Mouse (Mus musculus) sigmoid colon, adult 10 weeks (tissue): Measurements from ENCODE around the gene Olfr320. TPM values are rescaled to one million over a fixed set of nuclear protein-coding genes. Genes with fewer than 3 reads are reported as not detected.

Source experiments
- polyA plus RNA-seq: library from polyadenylated mRNA; stranded (reverse); fragments of 350-450 nt; fragmentation: Illumina TruSeq; extraction: RNeasy Lipid Tissue Mini Kit (QIAGEN cat#74804); gene quantifications from one replicate; pipeline ENCODE4 v1.2.3, GENCODE M21; 2014; ENCODE audit warnings: low read depth, low replicate concordance

Olfr320 gene
- polyA plus RNA-seq: not detected

GRCm38 (mm10) chr11:58680799-58681198, at the start of gene Olfr320:
Gene Olfr320, plus strand, starts transcription at chr11:58681099.

GRCm38 (mm10) chr11:58640272-58640867, 40.5 kb upstream of the Olfr320 start, which contains the start of gene Trim58:
Gene Trim58, plus strand, starts transcription at chr11:58640465.

GRCm38 (mm10) chr11:58658596-58658995, 22.3 kb upstream of the Olfr320 start, which contains the start of gene Olfr322:
Gene Olfr322, plus strand, starts transcription at chr11:58658782.

GRCm38 (mm10) chr11:58698862-58699261, 18.0 kb downstream of the Olfr320 start, which contains the start of gene Olfr319:
Gene Olfr319, plus strand, starts transcription at chr11:58699162.

GRCm38 (mm10) chr11:58723914-58724313, 43.0 kb downstream of the Olfr320 start, which contains the start of gene Olfr318:
Gene Olfr318, minus strand, starts transcription at chr11:58724014.

Other genes with a start within 250 kb of the Olfr320 start
- not detected for gene Gm12253, start 248.5 kb upstream of the Olfr320 start, polyA plus RNA-seq
- gene Lypd9, start 228.2 kb upstream of the Olfr320 start, polyA plus RNA-seq: not detected
- gene Olfr30, start 218.8 kb upstream of the Olfr320 start, polyA plus RNA-seq: not detected
- gene Olfr332, start 188.5 kb upstream of the Olfr320 start, polyA plus RNA-seq: 0.13 TPM
- not detected for gene Olfr331, start 178.5 kb upstream of the Olfr320 start, polyA plus RNA-seq
- gene Olfr330, start 146.3 kb upstream of the Olfr320 start, polyA plus RNA-seq: not detected
- not detected for gene Olfr329-ps, start 134.7 kb upstream of the Olfr320 start, polyA plus RNA-seq
- not detected for gene Olfr328, start 125.5 kb upstream of the Olfr320 start, polyA plus RNA-seq
- not detected for gene Olfr224, start 110.5 kb upstream of the Olfr320 start, polyA plus RNA-seq
- gene Olfr325, start 103.4 kb upstream of the Olfr320 start, polyA plus RNA-seq: not detected
- not detected for gene Olfr324, start 86.0 kb upstream of the Olfr320 start, polyA plus RNA-seq
- 45.8 TPM for gene 2210407C18Rik, start 65.0 kb upstream of the Olfr320 start, polyA plus RNA-seq
- gene Olfr323, start 50.6 kb upstream of the Olfr320 start, polyA plus RNA-seq: not detected
- not detected for gene Trim58, start 40.6 kb upstream of the Olfr320 start, polyA plus RNA-seq
- not detected for gene Olfr322, start 22.3 kb upstream of the Olfr320 start, polyA plus RNA-seq
- gene Olfr319, start 18.1 kb downstream of the Olfr320 start, polyA plus RNA-seq: not detected
- gene Olfr318, start 42.9 kb downstream of the Olfr320 start, polyA plus RNA-seq: not detected
- not detected for gene Olfr317, start 58.1 kb downstream of the Olfr320 start, polyA plus RNA-seq
- gene Olfr316, start 71.6 kb downstream of the Olfr320 start, polyA plus RNA-seq: not detected
- not detected for gene Olfr315, start 92.1 kb downstream of the Olfr320 start, polyA plus RNA-seq
- gene Olfr314, start 101.9 kb downstream of the Olfr320 start, polyA plus RNA-seq: not detected
- gene Fam183b, start 120.9 kb downstream of the Olfr320 start, polyA plus RNA-seq: not detected
- gene Olfr313, start 133.9 kb downstream of the Olfr320 start, polyA plus RNA-seq: not detected
- gene Olfr312, start 148.1 kb downstream of the Olfr320 start, polyA plus RNA-seq: not detected
- gene Olfr311, start 158.2 kb downstream of the Olfr320 start, polyA plus RNA-seq: not detected
- 12.9 TPM for gene Gm12258, start 166.1 kb downstream of the Olfr320 start, polyA plus RNA-seq
- 8.3 TPM for gene 2810021J22Rik, start 186.1 kb downstream of the Olfr320 start, polyA plus RNA-seq
- 3.9 TPM for gene Zfp39, start 223.1 kb downstream of the Olfr320 start, polyA plus RNA-seq
- gene Btnl10, start 236.8 kb downstream of the Olfr320 start, polyA plus RNA-seq: not detected